Mouse (Mus musculus): Measurements from ENCODE around the gene Midn.

- TF ChIP-seq CTCF (IDR thresholded peaks at IDR 0.05; ENCODE audit: control insufficient read depth, insufficient read depth, insufficient replicate concordance, low read depth, low read length), result no peak
- TF ChIP-seq POLR2A (IDR thresholded peaks at IDR 0.05; ENCODE audit: control insufficient read depth, low read depth, low read length), result no peak
Measured at GRCm38 (mm10) chr10:80131952-80132350, 16.1 kb upstream of the Midn start.

Measured in testis, adult 2 months (tissue).